Mouse (Mus musculus): Measurements from ENCODE around the gene Snapc2. TPM values are rescaled to one million over a fixed set of nuclear protein-coding genes. Genes with fewer than 3 reads are reported as not detected.

The Snapc2 gene
- polyA plus RNA-seq, 1 experiment, result 13.5 TPM

- Histone ChIP-seq H3K4me3 (ENCODE audit: insufficient read depth, low read depth, low read length) (peak overlapping the region; percentile 84), H3K27ac (replicated peaks; ENCODE audit: low read depth, low read length) (peak overlapping the region; percentile 36; the same call in 1 of the 2 replicates), H3K4me1 (ENCODE audit: control insufficient read depth, insufficient read depth, insufficient read length, low read length) (no peaks in the 10 kb centered on the region)
Measured at GRCm38 (mm10) chr8:4276111-4276465, 23.2 kb downstream of the Snapc2 start.

- Histone ChIP-seq H3K4me3 (ENCODE audit: insufficient read depth, low read depth, low read length) (no peak overlapping the region), H3K27ac (replicated peaks; ENCODE audit: low read depth, low read length) (no peak overlapping the region), H3K4me1 (ENCODE audit: control insufficient read depth, insufficient read depth, insufficient read length, low read length) (no peaks in the 10 kb centered on the region)
Measured at GRCm38 (mm10) chr8:4292738-4293137, 39.9 kb downstream of the Snapc2 start.

- H3K4me1 ChIP-seq (ENCODE audit: control insufficient read depth, insufficient read depth, insufficient read length, low read length), result no peaks in the 10 kb centered on the region
- H3K4me3 ChIP-seq (ENCODE audit: insufficient read depth, low read depth, low read length), result no peak overlapping the region
- H3K27ac ChIP-seq (replicated peaks; ENCODE audit: low read depth, low read length), result no peak overlapping the region
Measured at GRCm38 (mm10) chr8:4297822-4298221, 44.9 kb downstream of the Snapc2 start.

GRCm38 (mm10) chr8:4304124-4304547 lies 51.3 kb downstream of the Snapc2 start:
- no peak overlapping the region for H3K27ac ChIP-seq (replicated peaks; ENCODE audit: low read depth, low read length)
- no peaks in the 10 kb centered on the region for H3K4me1 ChIP-seq (ENCODE audit: control insufficient read depth, insufficient read depth, insufficient read length, low read length)
- H3K4me3 ChIP-seq (ENCODE audit: insufficient read depth, low read depth, low read length), result no peak overlapping the region

Other genes starting within 250 kb of the Snapc2 start
- 12.1 and 18.7 TPM in 2 replicates for gene Cd209f, start 147.2 kb upstream of the Snapc2 start, polyA plus RNA-seq (2012; ENCODE audit: insufficient read depth, insufficient read length, missing spikeins)
- gene Cd209g, start 119.0 kb upstream of the Snapc2 start, polyA plus RNA-seq (2012; ENCODE audit: insufficient read depth, insufficient read length, missing spikeins), result 3.6 and 8.0 TPM in 2 replicates
- 11.1 and 12.3 TPM in 2 replicates for gene Evi5l, start 86.5 kb upstream of the Snapc2 start, polyA plus RNA-seq (2012; ENCODE audit: insufficient read depth, insufficient read length, missing spikeins)
- gene Prr36, start 35.6 kb upstream of the Snapc2 start, polyA plus RNA-seq (2012; ENCODE audit: insufficient read depth, insufficient read length, missing spikeins), result 0.28 TPM in 1 of 2 replicates, not detected in the other
- not detected in 2 replicates for gene Lrrc8e, start 26.3 kb upstream of the Snapc2 start, polyA plus RNA-seq (2012; ENCODE audit: insufficient read depth, insufficient read length, missing spikeins)
- gene Map2k7, start 14.3 kb upstream of the Snapc2 start, polyA plus RNA-seq (2012; ENCODE audit: insufficient read depth, insufficient read length, missing spikeins), result 29.3 and 35.9 TPM in 2 replicates
- not detected in 2 replicates for gene Gm49320, start 14.2 kb upstream of the Snapc2 start, polyA plus RNA-seq (2012; ENCODE audit: insufficient read depth, insufficient read length, missing spikeins)
- gene Tgfbr3l, start 4.9 kb upstream of the Snapc2 start, polyA plus RNA-seq (2012; ENCODE audit: insufficient read depth, insufficient read length, missing spikeins), result 1.5 TPM in 1 of 2 replicates, not detected in the other
- gene Ctxn1, start 6.2 kb downstream of the Snapc2 start, polyA plus RNA-seq (2012; ENCODE audit: insufficient read depth, insufficient read length, missing spikeins), result 1.7 TPM in 1 of 2 replicates, not detected in the other
- 145 and 147 TPM in 2 replicates for gene Timm44, start 22.8 kb downstream of the Snapc2 start, polyA plus RNA-seq (2012; ENCODE audit: insufficient read depth, insufficient read length, missing spikeins)
- 8.4 and 12.7 TPM in 2 replicates for gene Ccl25, start 72.1 kb downstream of the Snapc2 start, polyA plus RNA-seq (2012; ENCODE audit: insufficient read depth, insufficient read length, missing spikeins)
- 29.5 and 50.5 TPM in 2 replicates for gene Elavl1, start 72.3 kb downstream of the Snapc2 start, polyA plus RNA-seq (2012; ENCODE audit: insufficient read depth, insufficient read length, missing spikeins)
- gene Cers4, start 239.9 kb downstream of the Snapc2 start, polyA plus RNA-seq (2012; ENCODE audit: insufficient read depth, insufficient read length, missing spikeins), result 5.7 and 6.6 TPM in 2 replicates

Measured in brown adipose tissue, adult 24 weeks (tissue).